Mouse (Mus musculus) lung, postnatal 0 days (tissue): ENCODE results near the gene Asb18. TPM values are rescaled to one million over a fixed set of nuclear protein-coding genes. Genes with fewer than 3 reads are reported as not detected.

Experiments
- ATAC-seq: fragments of 200-750 bp; cut with Nextera tagmentation; 2 replicates; pipeline ENCODE4 v1.8.0; 2017; ENCODE audit warnings: moderate library complexity
- DNase-seq: peaks from one replicate; pipeline ENCODE4 v3.0.0-alpha.2; 2016; ENCODE audit warnings: low spot score
- H3K27ac ChIP-seq: fragments of 300-500 bp; sonication (generic); 2 replicates; pipeline ENCODE4 v1.5.1; 2014; ENCODE audit warnings: antibody characterized with exemption, mild to moderate bottlenecking, low read length, mixed read lengths
- H3K27me3 ChIP-seq: fragments of 300-500 bp; sonication (generic); replicated peaks from 2 replicates; pipeline ENCODE4 v1.6.1; 2014; ENCODE audit warnings: low read length, mixed read lengths; ENCODE audit not compliant: insufficient read depth
- H3K36me3 ChIP-seq: fragments of 300-500 bp; sonication (generic); 2 replicates; pipeline ENCODE4 v1.6.1; 2014; ENCODE audit warnings: low read length, mixed read lengths; ENCODE audit not compliant: insufficient read depth
- H3K4me1 ChIP-seq: fragments of 300-500 bp; sonication (generic); 2 replicates; pipeline ENCODE4 v1.6.1; 2014; ENCODE audit warnings: antibody characterized with exemption, low read depth, low read length, mixed read lengths; ENCODE audit not compliant: insufficient read depth
- H3K4me2 ChIP-seq: fragments of 300-500 bp; sonication (generic); replicated peaks from 2 replicates; pipeline ENCODE4 v1.6.1; 2014; ENCODE audit warnings: low read depth, mild to moderate bottlenecking, low read length, moderate library complexity, mixed read lengths
- H3K4me3 ChIP-seq: fragments of 300-500 bp; sonication (generic); 2 replicates; pipeline ENCODE4 v1.5.1; 2014; ENCODE audit warnings: low read depth, low read length
- H3K9ac ChIP-seq: fragments of 300-500 bp; sonication (generic); replicated peaks from 2 replicates; pipeline ENCODE4 v1.6.1; 2014; ENCODE audit warnings: low read depth, mild to moderate bottlenecking
- H3K9me3 ChIP-seq: fragments of 300-500 bp; sonication (generic); 2 replicates; pipeline ENCODE4 v1.6.1; 2016; ENCODE audit warnings: low read length, mixed read lengths
- CTCF ChIP-seq: IDR thresholded peaks from 2 replicates; pipeline ENCODE4 v1.5.1; 2016; ENCODE audit warnings: antibody characterized with exemption, mild to moderate bottlenecking
- EP300 ChIP-seq: IDR thresholded peaks from 2 replicates; pipeline ENCODE4 v1.6.1; 2016; ENCODE audit warnings: antibody characterized with exemption, mild to moderate bottlenecking, control low read depth
- whole genome bisulfite sequencing: fragments of 180-500 bp; shearing (Covaris S2); extraction: QIAGEN DNeasy Blood & Tissue Kit; methylation state at CpG from one replicate; pipeline ENCODE4 v1.1.7; 2014; 5-methylcytosine and 5-hydroxymethylcytosine counted together
- polyA plus RNA-seq: library from polyadenylated mRNA; unstranded; fragments of >200 nt; fragmentation: Nextera tagmentation; extraction: Ambion mirVana; gene quantifications from 2 replicates; pipeline ENCODE4 v1.2.1, GENCODE M21; 2015

The Asb18 gene
- polyA plus RNA-seq, 1 experiment from 2014 or later = not detected

DNA sequence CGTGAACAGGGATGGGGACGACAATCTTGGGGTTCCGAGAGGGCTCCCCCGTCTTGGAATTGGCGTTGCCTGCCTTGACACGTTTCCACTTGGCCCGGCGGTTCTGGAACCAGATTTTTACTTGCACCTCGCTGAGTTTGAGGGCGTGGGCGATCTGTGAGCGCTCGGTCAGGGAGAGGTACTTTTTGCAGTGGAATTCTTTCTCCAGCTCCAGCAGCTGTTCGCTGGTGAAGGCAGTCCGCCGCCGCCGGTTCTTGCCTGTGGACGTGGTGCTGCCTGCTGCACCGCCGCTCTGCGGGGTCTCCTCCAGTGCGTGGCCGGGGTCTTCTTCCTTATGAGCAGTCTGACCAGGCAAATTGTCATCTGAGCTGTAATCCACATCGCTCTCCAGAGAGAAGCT is 85.8 kb downstream of the Asb18 start:
- WGBS = 10% methylated on average over 25 of the region's 25 CpGs
- Histone ChIP-seq H3K9ac (no peak overlapping the region), H3K9me3 (no peaks in the 10 kb centered on the region), H3K4me3 (peak overlapping the region; percentile 25; the same call in 1 of the 2 replicates), H3K27me3 (peaks cover 93% of the 10 kb centered on the region), H3K36me3 (no peaks in the 10 kb centered on the region), H3K4me1 (peaks cover 16% of the 10 kb centered on the region; the same call in 1 of the 2 replicates), H3K27ac (no peak overlapping the region), H3K4me2 (peak overlapping the region; percentile 22; the same call in 1 of the 2 replicates)
- DNase-seq (no peak), ATAC-seq (no peak)
- TF ChIP-seq EP300 = no peak

DNA sequence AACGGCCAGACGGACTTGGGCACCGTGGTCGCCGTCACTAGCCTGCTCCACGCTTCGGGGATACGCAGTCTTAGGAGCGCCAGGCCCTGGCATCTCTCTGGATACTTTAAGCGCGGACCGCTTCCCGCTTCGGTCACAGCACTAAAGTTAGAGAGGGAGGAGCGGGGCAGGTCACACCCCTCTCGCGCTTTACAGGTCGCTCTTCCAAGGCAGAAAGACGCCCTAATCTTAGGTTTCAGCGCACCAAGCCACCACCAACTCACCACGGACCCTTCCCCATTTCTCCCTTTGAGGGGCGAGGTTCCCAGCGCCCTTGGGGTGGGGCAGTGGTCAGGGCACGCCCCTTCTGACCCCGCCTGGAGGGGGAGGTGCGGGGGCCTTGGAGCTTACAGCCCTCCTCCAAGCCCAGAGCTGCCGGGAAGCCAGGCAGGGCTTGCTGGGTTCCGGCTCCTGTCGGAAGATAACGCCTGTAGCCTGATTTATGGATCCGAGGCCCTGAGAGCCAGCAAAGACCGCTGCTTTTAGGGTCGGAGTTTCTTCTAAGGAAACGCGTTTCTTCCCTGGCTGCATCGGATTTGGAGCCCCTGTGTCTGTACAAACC is 87.3 kb downstream of the Asb18 start:
- TF ChIP-seq CTCF (no peak), EP300 (no peak)
- Histone ChIP-seq H3K36me3 (no peaks in the 10 kb centered on the region), H3K27ac (no peak overlapping the region), H3K4me1 (peaks cover 16% of the 10 kb centered on the region; the same call in 1 of the 2 replicates), H3K4me2 (peak overlapping the region; percentile 49), H3K4me3 (peak overlapping the region; percentile 34), H3K9me3 (no peaks in the 10 kb centered on the region), H3K9ac (no peak overlapping the region), H3K27me3 (peaks cover 88% of the 10 kb centered on the region)
- WGBS = 2% methylated on average over 35 of the region's 36 CpGs
- no peak for DNase-seq
- peak; percentile 41; the same call in 1 of the 2 replicates for ATAC-seq

DNA sequence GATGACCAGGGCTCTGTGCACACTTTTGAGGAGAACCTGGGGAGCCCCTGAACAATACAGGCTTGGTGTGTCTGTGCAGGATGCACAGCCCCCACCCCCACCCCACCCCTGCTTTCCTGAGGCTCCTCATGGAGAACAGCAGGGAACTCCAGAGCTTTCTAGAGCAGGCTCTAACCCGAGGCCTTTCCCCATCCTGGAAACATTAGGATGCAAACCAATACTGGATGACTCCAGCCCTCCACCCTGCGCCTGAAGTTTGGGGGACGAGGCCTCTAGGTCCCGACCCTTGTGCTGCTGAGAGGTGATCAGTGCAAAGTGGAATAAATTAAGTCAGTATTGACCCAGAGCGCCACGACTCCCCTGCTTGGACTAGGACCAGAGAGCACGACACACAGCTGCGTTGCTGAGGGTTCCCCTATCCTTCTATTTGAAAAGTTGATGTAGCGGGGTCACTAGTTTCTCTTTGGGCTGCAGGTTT is 87.8 kb downstream of the Asb18 start:
- no peak for DNase-seq
- H3K4me3 ChIP-seq = no peak overlapping the region
- no peak for ATAC-seq
- H3K27me3 ChIP-seq = peaks cover 88% of the 10 kb centered on the region
- WGBS = 24% methylated on average over 9 of the region's 9 CpGs
- H3K9me3 ChIP-seq = no peaks in the 10 kb centered on the region
- peaks cover 16% of the 10 kb centered on the region; the same call in 1 of the 2 replicates for H3K4me1 ChIP-seq
- H3K4me2 ChIP-seq = peak overlapping the region; percentile 49; the same call in 1 of the 2 replicates
- H3K36me3 ChIP-seq = no peaks in the 10 kb centered on the region
- no peak overlapping the region for H3K27ac ChIP-seq
- TF ChIP-seq EP300 = no peak
- no peak for TF ChIP-seq CTCF
- no peak overlapping the region for H3K9ac ChIP-seq

DNA sequence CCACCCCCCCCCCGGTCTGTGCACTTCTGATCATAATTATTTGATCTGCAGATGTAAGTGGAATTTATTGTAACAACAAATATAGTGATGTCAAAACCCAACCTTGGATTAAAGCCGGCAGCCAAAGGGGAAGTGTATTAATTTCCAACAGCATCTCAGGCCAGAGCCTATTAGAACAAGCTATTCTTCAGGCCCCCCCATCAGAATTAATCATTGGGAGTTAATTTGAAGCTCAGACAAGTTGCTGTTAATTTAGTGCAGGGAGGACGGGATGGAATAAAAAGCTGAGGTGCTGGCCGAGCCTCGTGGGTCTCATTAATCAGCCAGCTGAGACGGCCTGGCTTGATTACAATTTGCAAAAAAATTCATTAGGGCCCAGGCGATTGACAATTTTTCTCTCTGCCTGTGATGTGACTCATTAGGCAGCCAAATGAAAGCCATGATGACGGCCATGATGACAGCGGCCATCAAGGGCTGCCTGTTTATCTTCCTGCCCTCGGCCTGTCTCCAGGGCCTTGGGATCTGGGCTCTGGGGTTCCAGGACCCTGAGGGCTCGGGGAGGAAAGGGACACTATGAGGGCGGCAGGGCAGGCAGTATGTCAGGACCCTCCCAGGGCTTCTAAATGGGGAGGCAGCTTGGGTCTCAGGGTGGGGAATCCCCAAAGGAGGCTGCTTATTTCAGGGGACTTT is 88.8 kb downstream of the Asb18 start:
- TF ChIP-seq CTCF (no peak), EP300 (no peak)
- H3K36me3 ChIP-seq = no peaks in the 10 kb centered on the region
- no peak overlapping the region for H3K4me2 ChIP-seq
- no peak overlapping the region for H3K9ac ChIP-seq
- no peak overlapping the region for H3K4me3 ChIP-seq
- peaks cover 15% of the 10 kb centered on the region; the same call in 1 of the 2 replicates for H3K4me1 ChIP-seq
- H3K9me3 ChIP-seq = no peaks in the 10 kb centered on the region
- peaks cover 88% of the 10 kb centered on the region for H3K27me3 ChIP-seq
- DNase-seq (no peak), ATAC-seq (no peak)
- H3K27ac ChIP-seq = no peak overlapping the region
- 43% methylated on average over 12 of the region's 12 CpGs for WGBS

DNA sequence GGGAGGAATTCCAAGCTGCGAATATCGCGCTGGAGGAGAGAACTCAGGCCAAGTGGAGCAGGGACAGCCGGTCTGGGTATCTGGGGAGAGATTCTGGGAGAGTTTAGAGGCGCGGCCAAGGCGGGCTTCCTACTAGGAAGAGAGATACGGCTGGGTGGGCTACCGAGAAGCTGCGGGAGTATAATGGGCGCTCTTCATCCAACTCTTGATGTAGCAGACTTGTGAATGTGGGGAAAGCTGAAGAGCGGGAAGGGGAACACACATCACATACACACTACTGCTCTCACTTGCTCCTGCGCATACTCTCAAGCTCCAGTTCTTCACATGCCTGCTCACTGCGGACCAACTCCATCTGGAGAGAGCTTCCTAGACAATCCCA is 90.8 kb downstream of the Asb18 start:
- Histone ChIP-seq H3K27me3 (peaks cover 79% of the 10 kb centered on the region), H3K27ac (no peak overlapping the region), H3K4me1 (peaks cover 4% of the 10 kb centered on the region; the same call in 1 of the 2 replicates), H3K36me3 (no peaks in the 10 kb centered on the region), H3K9me3 (no peaks in the 10 kb centered on the region), H3K4me3 (no peak overlapping the region), H3K4me2 (no peak overlapping the region), H3K9ac (no peak overlapping the region)
- TF ChIP-seq EP300 = no peak
- TF ChIP-seq CTCF = no peak
- ATAC-seq (no peak), DNase-seq (no peak)
- WGBS = 14% methylated on average over 13 of the region's 14 CpGs

DNA sequence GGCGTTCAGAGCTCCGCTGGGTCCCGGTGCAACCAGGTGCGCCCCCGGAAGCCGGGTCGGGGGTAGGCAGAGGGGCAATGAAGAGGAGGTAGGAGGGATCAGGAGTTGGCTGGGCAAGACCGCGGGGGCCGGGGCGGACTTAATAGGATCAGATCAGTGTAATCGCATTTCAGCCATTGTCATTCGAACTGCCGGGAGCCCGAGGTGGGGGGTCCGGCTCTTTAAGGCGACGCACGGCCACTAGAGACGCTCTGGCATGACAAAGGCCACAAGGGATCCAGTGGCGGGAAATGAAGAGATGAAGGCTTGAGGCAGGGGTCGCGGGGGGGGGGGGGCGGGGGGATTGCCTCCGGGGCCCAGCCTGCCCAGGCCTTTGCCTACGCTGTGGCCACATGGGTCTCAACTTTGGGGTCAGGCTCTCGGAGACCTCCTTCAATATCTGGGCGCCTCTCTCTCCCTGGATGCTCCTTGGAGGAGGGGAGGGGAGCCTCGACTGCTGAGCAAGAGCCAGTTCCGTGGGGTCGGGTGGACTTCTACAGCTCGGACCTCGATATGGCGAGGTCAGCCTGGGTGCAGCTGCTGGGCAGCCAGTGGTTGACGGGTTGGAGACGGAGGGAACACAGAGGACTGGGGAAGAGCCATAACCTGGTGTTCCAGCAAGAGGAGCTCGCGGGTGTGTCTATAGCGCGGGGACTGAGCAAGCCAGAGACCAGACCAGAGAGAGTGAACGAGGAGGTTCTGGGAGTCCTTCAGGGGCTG is 91.4 kb downstream of the Asb18 start:
- TF ChIP-seq EP300 = no peak
- TF ChIP-seq CTCF = no peak
- Histone ChIP-seq H3K4me2 (no peak overlapping the region), H3K27me3 (peaks cover 79% of the 10 kb centered on the region), H3K27ac (no peak overlapping the region), H3K36me3 (no peaks in the 10 kb centered on the region), H3K4me1 (peaks cover 4% of the 10 kb centered on the region; the same call in 1 of the 2 replicates), H3K9me3 (no peaks in the 10 kb centered on the region), H3K4me3 (no peak overlapping the region), H3K9ac (no peak overlapping the region)
- ATAC-seq = no peak
- DNase-seq = no peak
- 2% methylated on average over 38 of the region's 41 CpGs for WGBS
